Mouse (Mus musculus) liver, embryonic 15.5 days (tissue): ENCODE data around the gene Smarcd2. TPM values are rescaled to one million over a fixed set of nuclear protein-coding genes. Genes with fewer than 3 reads are reported as not detected.
"Not testable (repeated sequence)": the region's sequence is repeated elsewhere in the genome, so short reads cannot be mapped to it uniquely, and the experiment has no call there.

Experiments used
- ATAC-seq: fragments of 200-750 bp; cut with Nextera tagmentation; 2 replicates; pipeline ENCODE4 v1.8.0; 2017; ENCODE audit warnings: moderate number of reproducible peaks, mild to moderate bottlenecking, moderate library complexity; ENCODE audit not compliant: insufficient read depth
- H3K27ac ChIP-seq: fragments of 300-500 bp; sonication (generic); replicated peaks from 2 replicates; pipeline ENCODE4 v1.5.1; 2015; ENCODE audit warnings: mild to moderate bottlenecking, inconsistent platforms
- H3K27me3 ChIP-seq: fragments of 300-500 bp; sonication (generic); 2 replicates; pipeline ENCODE4 v1.6.1; 2015; ENCODE audit warnings: mild to moderate bottlenecking, inconsistent platforms
- H3K36me3 ChIP-seq: fragments of 300-500 bp; sonication (generic); replicated peaks from 2 replicates; pipeline ENCODE4 v1.6.1; 2015; ENCODE audit warnings: moderate library complexity, mild to moderate bottlenecking, inconsistent platforms
- H3K4me1 ChIP-seq: fragments of 300-500 bp; sonication (generic); replicated peaks from 2 replicates; pipeline ENCODE4 v1.6.1; 2015; ENCODE audit warnings: inconsistent platforms
- H3K4me2 ChIP-seq: fragments of 300-500 bp; sonication (generic); 2 replicates; pipeline ENCODE4 v1.6.1; 2015; ENCODE audit warnings: moderate library complexity, mild to moderate bottlenecking, inconsistent platforms
- H3K4me3 ChIP-seq: fragments of 300-500 bp; sonication (generic); replicated peaks from 2 replicates; pipeline ENCODE4 v1.5.1; 2015; ENCODE audit warnings: mild to moderate bottlenecking, inconsistent platforms
- H3K9ac ChIP-seq: fragments of 300-500 bp; sonication (generic); 2 replicates; pipeline ENCODE4 v1.6.1; 2015; ENCODE audit warnings: moderate library complexity, mild to moderate bottlenecking, inconsistent platforms
- H3K9me3 ChIP-seq: fragments of 300-500 bp; sonication (generic); replicated peaks from 2 replicates; pipeline ENCODE4 v1.6.1; 2016; ENCODE audit warnings: inconsistent platforms
- WGBS: fragments of 180-500 bp; shearing (Covaris S2); methylation state at CpG from one replicate; pipeline ENCODE4 v1.1.7; 2015; ENCODE audit warnings: mixed read lengths; ENCODE audit not compliant: insufficient replicate concordance; 5-methylcytosine and 5-hydroxymethylcytosine counted together
- polyA plus RNA-seq: library from polyadenylated mRNA; unstranded; fragments of >200 nt; fragmentation: Nextera tagmentation; extraction: Ambion mirVana; gene quantifications from 2 replicates; pipeline ENCODE4 v1.2.1, GENCODE M21; 2015

Smarcd2 gene
- polyA plus RNA-seq, 1 experiment from 2014 or later, result 26.7 TPM

DNA sequence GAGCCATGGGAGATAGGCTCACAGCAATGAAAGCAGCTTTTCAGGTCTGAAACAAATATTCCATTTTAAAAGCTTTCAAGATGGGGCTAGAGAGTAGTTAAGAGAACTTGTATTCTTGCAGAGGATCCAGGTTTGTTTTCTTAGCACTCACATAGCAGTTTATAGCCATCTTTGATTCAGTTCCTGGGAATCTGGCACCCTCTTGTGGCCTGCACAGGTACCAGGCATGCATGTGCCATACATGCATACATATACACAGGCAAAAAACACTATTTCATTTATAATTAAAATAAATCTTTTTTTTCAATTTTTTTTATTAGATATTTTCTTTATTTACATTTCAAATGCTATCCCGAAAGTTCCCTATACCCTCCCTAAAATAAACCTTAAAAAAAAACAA, 25.9 kb downstream of the Smarcd2 start:
- no peak for ATAC-seq
- peaks cover 98% of the 10 kb centered on the region for H3K36me3 ChIP-seq

DNA sequence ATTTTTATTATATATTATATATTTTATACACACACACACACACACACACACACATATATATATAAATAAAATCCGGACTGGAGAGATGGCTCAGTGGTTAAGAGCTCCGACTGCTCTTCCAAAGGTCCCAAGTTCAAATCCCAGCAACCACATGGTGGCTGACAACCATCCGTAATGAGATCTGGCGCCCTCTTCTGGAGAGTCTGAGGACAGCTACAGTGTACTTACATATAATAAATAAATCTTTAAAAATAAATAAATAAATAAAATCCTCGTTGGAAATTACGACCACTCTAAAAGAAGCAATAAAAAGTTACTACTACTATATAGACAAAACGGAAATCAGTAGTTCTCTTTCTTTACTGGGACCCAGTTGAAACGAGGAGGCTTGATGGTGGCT, 38.8 kb downstream of the Smarcd2 start:
- not testable (repeated sequence) for H3K4me3 ChIP-seq, H3K4me1 ChIP-seq, H3K9ac ChIP-seq, H3K27ac ChIP-seq, H3K27me3 ChIP-seq, H3K9me3 ChIP-seq, H3K4me2 ChIP-seq, ATAC-seq
- H3K36me3 ChIP-seq, result peaks cover 80% of the 10 kb centered on the region
- WGBS, result 74% methylated on average over 8 of the region's 8 CpGs

More for the DNA sequence above, 25.9 kb downstream of the Smarcd2 start:
- WGBS, result 72% methylated on average over 1 of the region's 1 CpGs
- Histone ChIP-seq H3K4me2 (no peak overlapping the region), H3K9ac (no peak overlapping the region), H3K27me3 (no peaks in the 10 kb centered on the region), H3K4me3 (no peak overlapping the region), H3K9me3 (0 out of 2 replicates have a peak, but pooled peaks cover 4% of the 10 kb centered on the region), H3K4me1 (no peaks in the 10 kb centered on the region), H3K27ac (no peak overlapping the region)

DNA sequence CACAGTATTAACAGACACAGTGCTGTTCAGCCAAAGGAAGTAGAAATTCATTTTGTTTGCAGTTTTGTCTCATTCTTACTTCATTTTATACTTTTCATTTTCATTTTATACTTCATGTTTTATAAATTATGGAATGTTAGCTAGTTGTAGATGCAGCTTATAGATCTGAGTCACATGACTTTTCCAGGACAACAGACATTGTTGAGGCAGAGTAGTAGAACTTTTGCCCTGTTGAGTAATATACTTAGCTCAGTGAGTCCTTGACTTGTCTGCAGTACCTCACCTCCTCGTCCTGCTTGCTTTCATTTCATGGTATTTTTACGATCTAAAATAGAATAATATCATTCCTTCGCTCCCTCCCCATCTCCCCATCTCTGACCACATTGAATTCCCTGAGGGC, 52.2 kb downstream of the Smarcd2 start:
- H3K9me3 ChIP-seq, result no peaks in the 10 kb centered on the region
- no peak overlapping the region for H3K4me2 ChIP-seq
- peaks cover 19% of the 10 kb centered on the region for H3K36me3 ChIP-seq
- no peak overlapping the region for H3K9ac ChIP-seq
- no peak overlapping the region for H3K4me3 ChIP-seq
- peaks cover 26% of the 10 kb centered on the region for H3K4me1 ChIP-seq
- WGBS, result 80% methylated on average over 3 of the region's 3 CpGs
- ATAC-seq, result no peak
- no peaks in the 10 kb centered on the region for H3K27me3 ChIP-seq
- no peak overlapping the region for H3K27ac ChIP-seq

DNA sequence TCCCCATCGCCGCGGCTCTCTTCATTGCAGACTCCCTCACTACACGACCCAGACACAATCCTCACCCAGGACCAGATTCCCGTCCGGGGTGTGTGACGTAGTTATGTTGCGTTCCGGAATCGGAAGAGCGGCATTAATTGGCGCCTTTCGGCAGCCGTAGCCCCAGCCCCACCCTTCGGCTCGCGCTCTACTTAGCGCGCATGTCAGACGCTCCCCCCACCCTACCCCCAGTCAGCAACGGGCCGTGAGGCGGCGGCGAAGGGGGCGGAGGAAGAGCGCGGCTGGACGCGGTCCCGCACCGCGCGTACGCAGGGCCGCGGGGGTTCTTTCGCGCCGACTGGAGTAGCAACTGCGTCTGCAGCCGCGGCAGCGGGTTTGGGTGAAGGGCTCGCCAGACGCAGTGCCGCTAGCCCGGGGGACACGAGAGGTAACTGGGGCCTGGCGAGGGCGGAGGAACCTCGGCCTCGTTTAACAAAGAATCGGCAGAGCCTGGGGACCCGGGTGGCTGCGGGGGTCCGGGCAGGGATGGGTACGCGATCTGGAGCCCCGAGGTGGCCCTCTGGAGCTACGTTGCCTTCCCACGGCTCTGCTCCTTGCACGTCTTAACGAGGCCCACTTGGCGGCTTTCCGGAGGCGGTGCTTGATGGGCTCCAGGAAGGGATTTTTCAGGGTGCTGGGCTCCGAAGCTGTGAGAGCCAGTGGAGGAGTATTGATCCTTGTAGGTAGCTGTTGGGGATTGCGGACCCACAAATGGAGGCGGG, 55.9 kb downstream of the Smarcd2 start, which contains the start of gene Ddx42:
Gene Ddx42, plus strand, starts transcription at position 197 of the 761 bp plus-strand sequence.
- WGBS, result under 1% methylated on average over 70 of the region's 70 CpGs

DNA sequence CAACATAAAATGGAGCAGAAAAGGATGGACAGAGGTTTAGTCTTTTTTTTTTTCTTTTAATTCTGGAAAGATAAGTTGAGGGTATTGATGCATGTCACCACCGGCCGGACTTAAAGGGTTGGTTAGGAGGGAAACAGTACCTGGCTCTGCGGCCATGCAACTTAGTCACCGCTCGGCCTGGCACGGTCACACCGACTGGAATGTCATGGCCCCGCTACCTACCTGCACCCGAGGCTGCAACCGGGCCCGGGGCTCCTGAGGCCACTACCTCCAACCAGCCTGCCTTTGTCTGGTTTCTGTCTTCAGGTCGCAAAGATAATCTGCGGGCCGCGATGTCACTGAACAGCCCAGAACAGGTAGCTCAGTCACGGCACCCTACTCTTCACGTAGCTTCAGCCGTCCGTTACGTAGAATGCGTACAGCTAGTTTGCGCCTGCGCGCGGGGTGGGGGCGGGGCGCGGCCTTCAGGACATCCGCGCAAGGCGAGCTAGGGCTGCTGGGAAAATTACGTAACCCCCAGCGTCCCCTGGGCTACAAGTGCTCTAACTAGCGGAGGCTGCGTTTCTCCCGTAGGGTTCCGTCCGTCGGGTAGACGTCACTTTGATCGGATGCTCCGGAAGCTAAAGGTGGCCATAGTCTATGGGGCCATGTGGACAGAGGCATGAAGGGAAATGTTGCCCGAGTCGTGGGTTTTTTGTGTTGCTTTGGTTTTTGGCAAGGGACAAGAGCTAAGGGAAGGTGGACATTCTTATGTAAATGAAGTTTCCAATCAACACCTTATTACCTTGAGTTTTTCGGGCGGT, 56.6 kb downstream of the Smarcd2 start, which contains the start of gene Ccdc47:
Gene Ccdc47, minus strand, starts transcription at position 418 of the 803 bp plus-strand sequence.
- under 1% methylated on average over 46 of the region's 46 CpGs for WGBS

More for the DNA sequence above, 55.9 kb downstream of the Smarcd2 start, which contains the start of gene Ddx42:
- Histone ChIP-seq H3K4me3 (peak within 1 kb of the TSS; percentile 99), H3K27me3 (no peaks in the 10 kb centered on the region), H3K9me3 (no peaks in the 10 kb centered on the region), H3K4me2 (peak within 1 kb of the TSS; percentile 81), H3K36me3 (peaks cover 15% of the 10 kb centered on the region), H3K27ac (peak within 1 kb of the TSS; percentile 100), H3K9ac (peak within 1 kb of the TSS; percentile 99), H3K4me1 (peaks cover 40% of the 10 kb centered on the region)
- peak; percentile 89 for ATAC-seq

DNA sequence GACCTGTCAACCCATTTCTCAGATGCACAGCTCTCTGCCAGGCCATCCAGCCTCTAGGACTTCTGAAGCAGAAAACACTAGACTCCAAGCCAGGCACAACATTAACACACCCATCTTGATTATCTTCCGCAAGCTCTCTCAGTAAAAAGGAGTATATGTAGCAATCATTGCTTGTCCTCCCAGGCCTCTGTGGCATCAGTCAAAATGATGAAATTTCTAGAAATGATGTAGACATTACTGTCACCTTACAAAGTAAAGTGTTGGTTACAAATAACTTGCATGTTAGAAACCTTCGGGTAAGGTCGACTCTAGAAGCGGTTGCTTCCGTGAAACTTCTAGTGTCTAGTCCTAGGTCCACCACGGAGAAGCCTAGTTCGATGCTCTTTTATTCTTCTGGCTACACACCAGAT, 57.3 kb downstream of the Smarcd2 start:
- WGBS, result 12% methylated on average over 7 of the region's 7 CpGs
- Histone ChIP-seq H3K27me3 (no peaks in the 10 kb centered on the region), H3K27ac (peak overlapping the region; percentile 100), H3K4me2 (peak overlapping the region; percentile 81), H3K9ac (peak overlapping the region; percentile 99), H3K4me3 (peak overlapping the region; percentile 99), H3K4me1 (peaks cover 32% of the 10 kb centered on the region), H3K9me3 (no peaks in the 10 kb centered on the region), H3K36me3 (peaks cover 29% of the 10 kb centered on the region)
- no peak for ATAC-seq

More for the DNA sequence above, 56.6 kb downstream of the Smarcd2 start, which contains the start of gene Ccdc47:
- H3K9me3 ChIP-seq, result no peaks in the 10 kb centered on the region
- peaks cover 23% of the 10 kb centered on the region for H3K36me3 ChIP-seq
- peak within 1 kb of the TSS; percentile 99 for H3K9ac ChIP-seq
- peak; percentile 93 for ATAC-seq
- no peaks in the 10 kb centered on the region for H3K27me3 ChIP-seq
- H3K4me1 ChIP-seq, result peaks cover 37% of the 10 kb centered on the region
- H3K4me3 ChIP-seq, result peak within 1 kb of the TSS; percentile 99
- H3K4me2 ChIP-seq, result peak within 1 kb of the TSS; percentile 81
- peak within 1 kb of the TSS; percentile 100 for H3K27ac ChIP-seq

DNA sequence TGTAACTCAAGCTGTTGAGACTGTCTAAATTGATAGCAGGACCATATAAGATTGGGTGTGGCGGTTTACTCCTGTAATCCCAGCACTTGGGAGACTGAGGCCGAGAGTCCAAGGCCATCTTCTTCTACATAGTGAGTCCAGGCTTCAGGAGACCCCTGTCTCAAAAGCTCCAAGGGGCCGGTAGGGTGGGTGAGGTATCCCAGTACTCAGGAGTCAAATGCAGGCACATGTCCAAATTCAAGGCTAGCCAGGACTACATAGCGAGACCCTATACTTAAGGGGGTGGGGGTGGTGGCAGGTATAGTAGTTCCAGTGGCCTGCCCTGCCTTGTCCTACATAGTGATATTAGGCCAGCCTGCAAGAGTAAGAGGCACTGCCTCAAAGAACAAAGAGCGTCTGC, 57.9 kb downstream of the Smarcd2 start:
- Histone ChIP-seq H3K27ac (peak overlapping the region; percentile 100), H3K4me3 (peak overlapping the region; percentile 99), H3K9me3 (no peaks in the 10 kb centered on the region), H3K9ac (peak overlapping the region; percentile 99), H3K27me3 (no peaks in the 10 kb centered on the region), H3K4me2 (peak overlapping the region; percentile 81), H3K36me3 (peaks cover 35% of the 10 kb centered on the region), H3K4me1 (peaks cover 28% of the 10 kb centered on the region)
- no peak for ATAC-seq
- 75% methylated on average over 5 of the region's 5 CpGs for WGBS

Other genes starting within 250 kb of the Smarcd2 start
- gene Dcaf7, start 236.1 kb downstream of the Smarcd2 start, polyA plus RNA-seq, result 26.6 and 29.6 TPM in 2 replicates
- 6.1 and 6.4 TPM in 2 replicates for gene Taco1, start 206.9 kb downstream of the Smarcd2 start, polyA plus RNA-seq
- gene Map3k3, start 188.4 kb downstream of the Smarcd2 start, polyA plus RNA-seq, result 5.2 and 6.0 TPM in 2 replicates
- not detected in 2 replicates for gene Gm10840, start 112.1 kb downstream of the Smarcd2 start, polyA plus RNA-seq
- gene Limd2, start 112.1 kb downstream of the Smarcd2 start, polyA plus RNA-seq, result 82.2 and 82.7 TPM in 2 replicates
- 7.8 and 7.9 TPM in 2 replicates for gene Strada, start 70.8 kb downstream of the Smarcd2 start, polyA plus RNA-seq
- gene Ccdc47, start 56.6 kb downstream of the Smarcd2 start, polyA plus RNA-seq, result 36.4 and 37.3 TPM in 2 replicates
- gene Ddx42, start 56.0 kb downstream of the Smarcd2 start, polyA plus RNA-seq, result 21.3 and 22.4 TPM in 2 replicates
- gene Ftsj3, start 16.9 kb downstream of the Smarcd2 start, polyA plus RNA-seq, result 30.2 and 30.4 TPM in 2 replicates
- 128 and 131 TPM in 2 replicates for gene Psmc5, start 16.8 kb downstream of the Smarcd2 start, polyA plus RNA-seq
- 0.09 and 0.12 TPM in 2 replicates for gene Tcam1, start 3.7 kb upstream of the Smarcd2 start, polyA plus RNA-seq
- not detected in 2 replicates for gene Gh, start 28.9 kb upstream of the Smarcd2 start, polyA plus RNA-seq
- 7.7 and 9.9 TPM in 2 replicates for gene Cd79b, start 41.8 kb upstream of the Smarcd2 start, polyA plus RNA-seq
- 0.03 and 0.24 TPM in 2 replicates for gene Scn4a, start 80.3 kb upstream of the Smarcd2 start, polyA plus RNA-seq
- not detected in 2 replicates for gene Prr29, start 92.5 kb upstream of the Smarcd2 start, polyA plus RNA-seq
- 13.4 and 16.4 TPM in 2 replicates for gene Icam2, start 115.1 kb upstream of the Smarcd2 start, polyA plus RNA-seq
- gene Ern1, start 214.9 kb upstream of the Smarcd2 start, polyA plus RNA-seq, result 4.1 and 5.8 TPM in 2 replicates